11 mouse cellular contexts compared by ENCODE assay signal in genomic region chr2:168633301-168633816, GRCm38 (mm10). TPM values are rescaled to one million over a fixed set of nuclear protein-coding genes. Genes with fewer than 3 reads are reported as not detected.
DNase-seq lines count a peak whose midpoint lies in the region; ATAC-seq lines count a peak whose summit lies in the region.
"Had no signal": no experiment of that assay in that cellular context is flagged by ENCODE, and none has a peak within 500 bp of the region (broad histone marks: within the 10 kb centered on the region; RNA-seq: fewer than 3 reads in every experiment).

No protein-coding gene starts in this region.

- no peak overlapping the region for H3K4me3 ChIP-seq in heart, embryonic 12.5 days
- H3K4me3 ChIP-seq in liver, embryonic 13.5 days (replicated peaks) = peak overlapping the region; percentile 26; the same call in 1 of the 2 replicates
- H3K4me3 ChIP-seq: midbrain, embryonic 15.5 days had no signal

- ATAC-seq in heart, embryonic 12.5 days (ENCODE audit: insufficient number of reproducible peaks, low FRiP score) = peak; percentile 84
- ATAC-seq in liver, embryonic 13.5 days (ENCODE audit: low read depth) = peak; percentile 73
- ATAC-seq: forebrain, embryonic 16.5 days; midbrain, embryonic 15.5 days had no signal

- no peak overlapping the region for H3K9ac ChIP-seq in heart, embryonic 12.5 days
- H3K9ac ChIP-seq in liver, embryonic 13.5 days = peak overlapping the region; percentile 17; the same call in 1 of the 2 replicates
- H3K9ac ChIP-seq: midbrain, embryonic 15.5 days had no signal

- DNase-seq in kidney, postnatal 10 days = peak; percentile 36
- DNase-seq in kidney, postnatal 36 days = no peak
- DNase-seq in embryo, embryonic 10.5 days (ENCODE audit: low spot score) = peak; percentile 60
- DNase-seq in liver, embryonic 13.5 days = peak; percentile 23
- no peak for DNase-seq in thymus, adult 18-20 months
- no peak for DNase-seq in T-cell, adult 2 months (ENCODE audit: low spot score)
- DNase-seq: kidney, adult 18-20 months; thymus, postnatal 25 days had no signal

- H3K9me3 ChIP-seq in heart, embryonic 12.5 days (replicated peaks) = 0 out of 2 replicates have a peak, but pooled peaks cover 3% of the 10 kb centered on the region
- H3K9me3 ChIP-seq in liver, embryonic 13.5 days (replicated peaks) = no peaks in the 10 kb centered on the region
- H3K9me3 ChIP-seq: midbrain, embryonic 15.5 days had no signal

- peaks cover 4% of the 10 kb centered on the region; the same call in 1 of the 2 replicates for H3K36me3 ChIP-seq in heart, embryonic 12.5 days
- no peaks in the 10 kb centered on the region for H3K36me3 ChIP-seq in liver, embryonic 13.5 days

- H3K27ac ChIP-seq in heart, embryonic 12.5 days (ENCODE audit: poor library complexity, severe bottlenecking) = peak overlapping the region; percentile 46
- H3K27ac ChIP-seq in liver, embryonic 13.5 days = no peak overlapping the region
- H3K27ac ChIP-seq: midbrain, embryonic 15.5 days had no signal

- H3K4me2 ChIP-seq in heart, embryonic 12.5 days = peak overlapping the region; percentile 56
- peak overlapping the region; percentile 48 for H3K4me2 ChIP-seq in liver, embryonic 13.5 days
- H3K4me2 ChIP-seq: midbrain, embryonic 15.5 days had no signal

- H3K27me3 ChIP-seq in heart, embryonic 12.5 days (replicated peaks) = peaks cover 76% of the 10 kb centered on the region
- H3K27me3 ChIP-seq in liver, embryonic 13.5 days = peaks cover 40% of the 10 kb centered on the region
- H3K27me3 ChIP-seq: midbrain, embryonic 15.5 days had no signal

- 4% methylated on average over 14 of the region's 14 CpGs for WGBS in heart, embryonic 12.5 days
- WGBS in liver, embryonic 13.5 days (ENCODE audit: insufficient replicate concordance) = 7% methylated on average over 14 of the region's 14 CpGs

- peaks cover 35% of the 10 kb centered on the region for H3K4me1 ChIP-seq in heart, embryonic 12.5 days (replicated peaks)
- H3K4me1 ChIP-seq in liver, embryonic 13.5 days (replicated peaks) = peaks cover 15% of the 10 kb centered on the region

RNA-seq across cellular contexts. Expression of gene Nfatc2, which starts 31.9 kb away (rescaled TPM):
- polyA plus RNA-seq in heart, embryonic 12.5 days (2016; fragmentation: Nextera tagmentation; extraction: Ambion mirVana) = 9.9 and 12.5 TPM in 2 replicates
- 0.08 and 0.21 TPM in 2 replicates for polyA plus RNA-seq in liver, embryonic 13.5 days (2015; fragmentation: Nextera tagmentation; extraction: Ambion mirVana)

Comparison
In these comparisons a context has a peak if more than half of its experiments do, and no peak if none do; other contexts are left out.
1. DNase-seq: peak in kidney, postnatal 10 days (single experiment), embryo, embryonic 10.5 days (single experiment) and liver, embryonic 13.5 days (single experiment); none in kidney, postnatal 36 days (0 of 2), thymus, adult 18-20 months (0 of 2) and T-cell, adult 2 months (single experiment).